Mouse (Mus musculus) lung, embryonic 15.5 days (tissue): ENCODE results near the gene Traf6. TPM values are rescaled to one million over a fixed set of nuclear protein-coding genes. Genes with fewer than 3 reads are reported as not detected.

ENCODE experiments used
- ATAC-seq: fragments of 200-750 bp; cut with Nextera tagmentation; 2 replicates; pipeline ENCODE4 v1.8.0; 2017; ENCODE audit warnings: moderate number of reproducible peaks, borderline replicate concordance; ENCODE audit not compliant: low FRiP score, low TSS enrichment; ENCODE audit errors: extremely low read depth
- H3K27ac ChIP-seq: fragments of 300-500 bp; sonication (generic); 2 replicates; pipeline ENCODE4 v1.5.1; 2015; ENCODE audit warnings: moderate library complexity, mild to moderate bottlenecking, inconsistent platforms
- H3K27me3 ChIP-seq: fragments of 300-500 bp; sonication (generic); 2 replicates; pipeline ENCODE4 v1.6.1; 2015; ENCODE audit warnings: inconsistent platforms
- H3K36me3 ChIP-seq: fragments of 300-500 bp; sonication (generic); 2 replicates; pipeline ENCODE4 v1.6.1; 2015; ENCODE audit warnings: inconsistent platforms
- H3K4me1 ChIP-seq: fragments of 300-500 bp; sonication (generic); 2 replicates; pipeline ENCODE4 v1.6.1; 2015; ENCODE audit warnings: inconsistent platforms
- H3K4me2 ChIP-seq: fragments of 300-500 bp; sonication (generic); 2 replicates; pipeline ENCODE4 v1.6.1; 2015; ENCODE audit warnings: inconsistent platforms, mild to moderate bottlenecking, moderate library complexity
- H3K4me3 ChIP-seq: fragments of 300-500 bp; sonication (generic); 2 replicates; pipeline ENCODE4 v1.5.1; 2015; ENCODE audit warnings: mild to moderate bottlenecking, inconsistent platforms
- H3K9ac ChIP-seq: fragments of 300-500 bp; sonication (generic); 2 replicates; pipeline ENCODE4 v1.6.1; 2015; ENCODE audit warnings: inconsistent platforms
- H3K9me3 ChIP-seq: fragments of 300-500 bp; sonication (generic); 2 replicates; pipeline ENCODE4 v1.6.1; 2016; ENCODE audit warnings: inconsistent platforms
- WGBS: fragments of 180-500 bp; shearing (Covaris S2); methylation state at CpG from one replicate; pipeline ENCODE4 v1.1.7; 2015; 5-methylcytosine and 5-hydroxymethylcytosine counted together
- polyA plus RNA-seq: library from polyadenylated mRNA; unstranded; fragments of >200 nt; fragmentation: Nextera tagmentation; extraction: Ambion mirVana; gene quantifications from 2 replicates; pipeline ENCODE4 v1.2.1, GENCODE M21; 2015

The Traf6 gene
- polyA plus RNA-seq, 1 experiment from 2014 or later: 9.8 TPM

DNA sequence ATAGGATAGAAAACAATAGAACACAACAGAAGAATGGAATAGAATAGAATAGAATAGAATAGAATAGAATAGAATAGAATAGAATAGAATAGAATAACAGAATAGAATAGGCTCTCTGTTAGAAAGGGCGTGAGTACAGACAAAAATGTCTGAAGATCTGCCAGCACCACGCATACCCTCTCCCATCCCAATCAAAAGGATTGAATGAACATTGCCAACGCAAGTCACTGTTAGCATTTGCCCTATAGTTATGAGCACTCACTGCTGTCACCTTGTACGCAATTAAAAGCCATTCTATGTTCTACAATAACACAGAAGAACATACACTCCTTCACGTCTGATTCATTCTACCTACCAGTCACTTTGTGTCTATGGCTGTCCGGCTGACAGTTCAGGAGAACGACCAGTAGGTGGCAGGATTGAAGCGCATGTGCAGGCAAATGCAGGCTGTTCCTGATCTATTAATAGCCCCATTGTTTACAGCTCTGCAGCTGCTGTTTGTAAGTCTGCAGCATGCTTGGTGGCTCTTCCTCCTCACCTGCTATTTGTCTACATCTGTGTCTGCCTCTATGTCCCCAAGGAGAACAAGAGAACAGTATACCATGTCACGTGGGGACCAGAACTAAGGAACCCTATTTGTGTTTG is 13.0 kb upstream of the Traf6 start:
- no peaks in the 10 kb centered on the region for H3K36me3 ChIP-seq
- no peaks in the 10 kb centered on the region for H3K4me1 ChIP-seq
- no peaks in the 10 kb centered on the region for H3K9me3 ChIP-seq
- H3K4me3 ChIP-seq: no peak overlapping the region
- no peak overlapping the region for H3K27ac ChIP-seq
- no peak overlapping the region for H3K4me2 ChIP-seq
- ATAC-seq: peak; percentile 74
- H3K27me3 ChIP-seq: no peaks in the 10 kb centered on the region
- H3K9ac ChIP-seq: no peak overlapping the region
- 18% methylated on average over 9 of the region's 9 CpGs for WGBS

GRCm38 (mm10) chr2:101665703-101666092 is 12.5 kb upstream of the Traf6 start:
- no peak for ATAC-seq
- no peak overlapping the region for H3K4me3 ChIP-seq
- WGBS: 90% methylated on average over 3 of the region's 3 CpGs

GRCm38 (mm10) chr2:101668751-101669150 is 9.5 kb upstream of the Traf6 start:
- 75% methylated on average over 3 of the region's 3 CpGs for WGBS
- no peak overlapping the region for H3K4me2 ChIP-seq
- no peak for ATAC-seq
- H3K27me3 ChIP-seq: peaks cover 5% of the 10 kb centered on the region; the same call in 1 of the 2 replicates
- H3K27ac ChIP-seq: no peak overlapping the region
- no peak overlapping the region for H3K4me3 ChIP-seq
- no peak overlapping the region for H3K9ac ChIP-seq
- no peaks in the 10 kb centered on the region for H3K4me1 ChIP-seq
- H3K9me3 ChIP-seq: no peaks in the 10 kb centered on the region
- H3K36me3 ChIP-seq: no peaks in the 10 kb centered on the region

More at GRCm38 (mm10) chr2:101665703-101666092, 12.5 kb upstream of the Traf6 start:
- Histone ChIP-seq H3K36me3 (no peaks in the 10 kb centered on the region), H3K27ac (no peak overlapping the region), H3K9me3 (no peaks in the 10 kb centered on the region), H3K9ac (no peak overlapping the region), H3K4me2 (no peak overlapping the region), H3K4me1 (no peaks in the 10 kb centered on the region), H3K27me3 (no peaks in the 10 kb centered on the region)

DNA sequence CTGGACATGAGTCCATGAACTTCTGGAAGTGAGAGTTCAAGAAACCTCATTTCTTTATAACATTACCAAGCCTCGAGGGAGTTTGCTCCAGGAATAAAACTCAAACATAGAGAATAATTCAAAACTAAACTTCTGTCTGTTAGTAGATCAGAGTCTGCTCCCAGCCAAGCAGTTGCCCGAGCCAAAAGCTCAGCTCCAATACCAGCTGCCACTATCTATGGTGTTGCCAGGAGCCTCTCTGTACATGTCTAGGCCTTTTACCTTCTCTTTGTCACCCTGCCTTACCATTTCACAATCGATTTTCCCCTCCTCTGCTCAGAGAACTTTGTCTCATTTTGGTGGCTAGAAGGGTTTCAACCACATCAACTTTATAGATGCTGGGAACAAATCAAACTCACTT is 4.7 kb upstream of the Traf6 start:
- 57% methylated on average over 3 of the region's 3 CpGs for WGBS
- no peak for ATAC-seq
- no peak overlapping the region for H3K4me2 ChIP-seq
- no peak overlapping the region for H3K9ac ChIP-seq
- H3K4me1 ChIP-seq: no peaks in the 10 kb centered on the region
- no peaks in the 10 kb centered on the region for H3K36me3 ChIP-seq
- no peaks in the 10 kb centered on the region for H3K9me3 ChIP-seq
- no peak overlapping the region for H3K4me3 ChIP-seq
- H3K27me3 ChIP-seq: peaks cover 8% of the 10 kb centered on the region
- no peak overlapping the region for H3K27ac ChIP-seq

DNA sequence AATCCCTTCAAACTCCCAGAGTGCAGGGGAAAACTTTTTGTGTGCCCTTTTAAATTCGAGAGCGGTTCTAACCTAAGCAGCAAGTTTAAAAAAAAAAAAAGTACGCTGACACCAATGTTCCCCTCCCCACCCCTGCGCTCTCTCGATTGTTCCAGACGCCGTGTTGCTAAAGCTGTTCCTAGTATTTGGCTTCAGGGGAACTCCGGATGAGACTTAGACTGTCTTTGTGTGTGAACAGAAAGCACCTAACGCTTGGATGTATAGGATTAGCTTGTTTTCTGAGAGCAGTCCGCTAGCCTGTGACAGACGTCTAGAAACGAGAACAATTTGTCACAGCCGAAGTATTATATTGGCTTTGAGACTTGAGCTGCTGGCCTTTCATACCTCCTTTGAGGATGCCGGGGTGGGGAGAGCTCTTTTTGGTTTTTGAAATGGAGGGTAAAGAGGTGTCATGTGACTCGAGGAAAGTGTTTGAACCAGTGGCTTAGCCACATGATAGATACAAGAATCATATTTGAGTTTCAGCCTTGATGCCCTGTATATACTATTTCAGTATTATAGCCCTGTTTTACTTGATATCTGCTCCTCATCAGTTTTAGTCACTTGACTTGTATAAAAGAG is 1.0 kb downstream of the Traf6 start:
- H3K4me2 ChIP-seq: peak overlapping the region; percentile 79
- H3K27me3 ChIP-seq: peaks cover 3% of the 10 kb centered on the region
- H3K9ac ChIP-seq: peak overlapping the region; percentile 81
- peaks cover 8% of the 10 kb centered on the region for H3K4me1 ChIP-seq
- peaks cover 2% of the 10 kb centered on the region; the same call in 1 of the 2 replicates for H3K36me3 ChIP-seq
- no peaks in the 10 kb centered on the region for H3K9me3 ChIP-seq
- peak overlapping the region; percentile 90 for H3K4me3 ChIP-seq
- ATAC-seq: no peak
- WGBS: 4% methylated on average over 15 of the region's 15 CpGs
- no peak overlapping the region for H3K27ac ChIP-seq

DNA sequence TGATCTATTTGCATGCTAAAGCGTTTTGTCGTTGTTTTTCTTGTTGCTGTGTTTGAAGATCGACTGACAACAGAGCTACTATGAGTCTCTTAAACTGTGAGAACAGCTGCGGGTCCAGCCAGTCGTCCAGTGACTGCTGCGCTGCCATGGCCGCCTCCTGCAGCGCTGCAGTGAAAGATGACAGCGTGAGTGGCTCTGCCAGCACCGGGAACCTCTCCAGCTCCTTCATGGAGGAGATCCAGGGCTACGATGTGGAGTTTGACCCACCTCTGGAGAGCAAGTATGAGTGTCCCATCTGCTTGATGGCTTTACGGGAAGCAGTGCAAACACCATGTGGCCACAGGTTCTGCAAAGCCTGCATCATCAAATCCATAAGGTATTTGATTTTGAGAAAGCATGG is 6.2 kb downstream of the Traf6 start:
- WGBS: 81% methylated on average over 12 of the region's 12 CpGs
- H3K4me1 ChIP-seq: peaks cover 2% of the 10 kb centered on the region
- H3K4me3 ChIP-seq: no peak overlapping the region
- H3K36me3 ChIP-seq: peaks cover 41% of the 10 kb centered on the region
- H3K9me3 ChIP-seq: no peaks in the 10 kb centered on the region
- H3K4me2 ChIP-seq: no peak overlapping the region
- no peaks in the 10 kb centered on the region for H3K27me3 ChIP-seq
- H3K9ac ChIP-seq: no peak overlapping the region
- no peak for ATAC-seq
- H3K27ac ChIP-seq: no peak overlapping the region

DNA sequence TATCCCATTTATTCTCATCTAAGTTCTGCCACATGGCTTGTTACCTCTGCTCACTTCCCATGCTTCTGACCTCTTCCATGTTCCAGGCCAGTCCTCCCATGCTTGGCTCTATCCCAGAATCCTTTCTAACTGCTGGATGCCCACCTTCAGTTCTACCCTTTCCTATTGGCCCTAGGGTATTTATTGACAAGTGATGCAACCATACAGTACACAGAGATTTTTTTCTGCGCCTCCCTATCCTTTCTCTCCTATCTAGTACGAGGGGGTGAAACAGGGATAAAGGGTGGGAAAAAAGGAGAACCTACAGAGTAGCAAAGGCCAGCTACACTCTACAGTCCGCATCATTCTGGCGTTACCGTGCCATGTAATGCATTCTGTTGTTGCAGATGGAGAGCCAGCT is 9.8 kb downstream of the Traf6 start:
- H3K27me3 ChIP-seq: no peaks in the 10 kb centered on the region
- H3K9me3 ChIP-seq: no peaks in the 10 kb centered on the region
- H3K27ac ChIP-seq: no peak overlapping the region
- H3K4me3 ChIP-seq: no peak overlapping the region
- 92% methylated on average over 5 of the region's 5 CpGs for WGBS
- H3K4me2 ChIP-seq: no peak overlapping the region
- no peak overlapping the region for H3K9ac ChIP-seq
- ATAC-seq: no peak
- no peaks in the 10 kb centered on the region for H3K4me1 ChIP-seq
- H3K36me3 ChIP-seq: peaks cover 67% of the 10 kb centered on the region

DNA sequence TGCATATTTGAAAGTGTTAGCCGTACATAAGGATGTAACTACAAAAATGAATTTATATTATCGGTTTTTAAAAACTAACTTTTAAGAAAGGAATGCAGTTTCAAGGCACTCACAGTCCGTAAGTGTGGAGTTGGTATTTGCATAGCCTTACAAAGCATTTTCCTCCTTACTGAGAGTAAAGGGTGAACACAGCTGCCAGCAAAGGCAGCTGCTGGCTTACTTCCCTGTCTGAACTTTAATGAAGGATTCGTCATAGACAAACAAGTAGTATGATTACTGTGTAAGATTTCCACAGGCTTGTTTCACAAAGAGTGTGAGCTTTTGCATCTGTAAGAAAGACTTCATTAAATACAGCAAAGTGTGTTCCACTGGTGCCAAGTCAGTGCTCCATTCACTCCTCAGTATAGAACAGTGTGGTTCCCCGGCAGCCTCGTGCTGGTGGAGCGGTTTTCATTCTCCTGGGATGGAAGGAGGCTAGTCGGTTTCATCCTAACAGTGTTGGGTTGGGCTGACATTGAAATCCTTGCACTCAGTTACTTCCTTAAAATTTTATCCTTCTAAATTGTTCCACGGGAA is 12.1 kb downstream of the Traf6 start:
- no peak overlapping the region for H3K4me2 ChIP-seq
- H3K36me3 ChIP-seq: peaks cover 68% of the 10 kb centered on the region
- no peak overlapping the region for H3K4me3 ChIP-seq
- WGBS: 85% methylated on average over 9 of the region's 9 CpGs
- H3K9ac ChIP-seq: no peak overlapping the region
- H3K27me3 ChIP-seq: no peaks in the 10 kb centered on the region
- no peaks in the 10 kb centered on the region for H3K9me3 ChIP-seq
- H3K27ac ChIP-seq: no peak overlapping the region
- no peak for ATAC-seq
- H3K4me1 ChIP-seq: no peaks in the 10 kb centered on the region

DNA sequence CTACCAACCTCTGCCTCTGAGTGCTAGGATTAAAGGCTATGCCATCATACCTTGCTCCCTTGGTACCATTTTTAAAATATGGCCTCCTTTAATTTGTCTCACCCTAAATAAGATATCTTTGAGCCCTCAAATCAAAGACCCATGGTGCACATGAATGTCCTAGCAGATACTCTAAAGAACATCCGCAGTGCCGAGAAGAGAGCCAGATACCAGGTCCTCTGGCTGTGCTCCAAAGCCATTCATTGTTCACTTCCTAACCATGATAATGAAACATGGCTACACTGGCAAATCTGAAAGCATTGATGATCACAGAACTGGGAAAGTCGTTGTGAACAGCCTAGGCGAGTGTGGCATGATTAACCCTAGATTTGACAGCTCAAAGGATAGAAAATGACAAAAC is 14.8 kb downstream of the Traf6 start:
- H3K27me3 ChIP-seq: no peaks in the 10 kb centered on the region
- H3K4me2 ChIP-seq: no peak overlapping the region
- H3K4me3 ChIP-seq: no peak overlapping the region
- H3K9me3 ChIP-seq: no peaks in the 10 kb centered on the region
- H3K27ac ChIP-seq: no peak overlapping the region
- 58% methylated on average over 4 of the region's 4 CpGs for WGBS
- H3K4me1 ChIP-seq: no peaks in the 10 kb centered on the region
- no peak overlapping the region for H3K9ac ChIP-seq
- no peak for ATAC-seq
- peaks cover 64% of the 10 kb centered on the region for H3K36me3 ChIP-seq

- Histone ChIP-seq H3K9ac (no peak overlapping the region), H3K4me2 (no peak overlapping the region), H3K4me3 (no peak overlapping the region), H3K9me3 (no peaks in the 10 kb centered on the region), H3K27ac (no peak overlapping the region), H3K4me1 (no peaks in the 10 kb centered on the region), H3K36me3 (peaks cover 61% of the 10 kb centered on the region), H3K27me3 (no peaks in the 10 kb centered on the region)
- ATAC-seq: no peak
- 55% methylated on average over 5 of the region's 5 CpGs for WGBS
These were observed 15.5 kb downstream of the Traf6 start for GRCm38 (mm10) chr2:101693577-101694215.

GRCm38 (mm10) chr2:101695584-101695983 is 17.4 kb downstream of the Traf6 start:
- no peaks in the 10 kb centered on the region for H3K4me1 ChIP-seq

GRCm38 (mm10) chr2:101699284-101699683 is 21.1 kb downstream of the Traf6 start:
- ATAC-seq: no peak
- Histone ChIP-seq H3K27me3 (no peaks in the 10 kb centered on the region), H3K27ac (no peak overlapping the region), H3K4me1 (no peaks in the 10 kb centered on the region), H3K9me3 (no peaks in the 10 kb centered on the region), H3K36me3 (peaks cover 25% of the 10 kb centered on the region), H3K4me2 (no peak overlapping the region), H3K9ac (no peak overlapping the region), H3K4me3 (no peak overlapping the region)
- WGBS: 70% methylated on average over 4 of the region's 4 CpGs

More at GRCm38 (mm10) chr2:101695584-101695983, 17.4 kb downstream of the Traf6 start:
- Histone ChIP-seq H3K27ac (no peak overlapping the region), H3K9me3 (no peaks in the 10 kb centered on the region), H3K9ac (no peak overlapping the region), H3K27me3 (no peaks in the 10 kb centered on the region), H3K4me3 (no peak overlapping the region), H3K36me3 (peaks cover 50% of the 10 kb centered on the region), H3K4me2 (no peak overlapping the region)
- no peak for ATAC-seq
- WGBS: 92% methylated on average over 7 of the region's 7 CpGs
